Mouse (Mus musculus): Measurements from ENCODE around the gene Ccdc182. TPM values are rescaled to one million over a fixed set of nuclear protein-coding genes. Genes with fewer than 3 reads are reported as not detected.
A peak's percentile ranks its signal among the peaks of the same experiment; 100 is the strongest.

The Ccdc182 gene
- 0.29 and 0.40 TPM in 2 replicates for polyA plus RNA-seq (2016; fragmentation: Nextera tagmentation; extraction: Ambion mirVana)

DNA sequence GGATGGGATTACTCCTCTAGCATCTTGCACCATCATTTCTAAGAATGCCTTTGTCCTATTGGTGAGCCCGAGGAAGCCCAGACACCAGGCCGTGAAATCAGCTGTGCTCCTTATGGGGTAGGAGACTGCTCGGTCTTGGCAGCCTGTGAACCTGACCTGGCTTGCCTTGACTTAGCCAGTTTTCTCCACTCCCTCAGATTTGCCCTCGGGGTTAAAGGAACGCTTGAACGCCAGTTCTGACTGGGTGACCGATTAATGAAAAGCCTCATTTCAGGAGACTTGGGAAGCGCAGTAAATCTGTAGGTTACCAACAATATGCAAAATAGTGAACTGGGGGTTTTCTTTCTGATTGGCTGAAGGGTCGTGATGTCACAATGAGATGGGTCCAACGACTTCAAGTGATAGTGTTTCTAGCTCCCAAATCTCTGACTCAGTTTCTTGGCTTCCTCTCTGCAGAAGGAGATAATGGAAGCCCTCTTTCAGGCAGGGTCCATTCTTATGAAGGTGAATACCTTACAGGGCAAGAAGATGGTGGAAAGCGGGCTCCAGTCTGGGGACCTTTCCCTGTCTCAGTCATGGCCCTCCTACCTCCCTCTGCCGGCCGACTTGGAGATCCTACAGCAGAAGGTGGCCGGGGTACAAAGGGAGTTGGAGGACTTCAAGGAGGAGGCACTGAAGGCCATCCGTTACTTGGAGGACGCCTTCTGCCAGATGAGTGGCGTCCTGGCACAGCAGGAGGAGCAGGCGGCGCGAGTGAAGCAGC lies at the start of gene Ccdc182:
Gene Ccdc182, plus strand, starts transcription at position 428 of the 763 bp plus-strand sequence.
- peak within 1 kb of the TSS; percentile 51; the same call in 1 of the 2 replicates for H3K9ac ChIP-seq (replicated peaks)
- H3K4me2 ChIP-seq, result peak within 1 kb of the TSS; percentile 60
- no peak within 1 kb of the TSS for H3K27ac ChIP-seq
- peaks cover 28% of the 10 kb centered on the region for H3K4me1 ChIP-seq (replicated peaks)
- no peaks in the 10 kb centered on the region for H3K36me3 ChIP-seq
- no peaks in the 10 kb centered on the region for H3K9me3 ChIP-seq
- ATAC-seq (ENCODE audit: insufficient number of reproducible peaks, insufficient read depth, low FRiP score, low TSS enrichment, low read depth), result no peak
- H3K27me3 ChIP-seq, result peaks cover 31% of the 10 kb centered on the region
- 18% methylated on average over 20 of the region's 20 CpGs for WGBS
- peak within 1 kb of the TSS; percentile 35 for H3K4me3 ChIP-seq (replicated peaks)

DNA sequence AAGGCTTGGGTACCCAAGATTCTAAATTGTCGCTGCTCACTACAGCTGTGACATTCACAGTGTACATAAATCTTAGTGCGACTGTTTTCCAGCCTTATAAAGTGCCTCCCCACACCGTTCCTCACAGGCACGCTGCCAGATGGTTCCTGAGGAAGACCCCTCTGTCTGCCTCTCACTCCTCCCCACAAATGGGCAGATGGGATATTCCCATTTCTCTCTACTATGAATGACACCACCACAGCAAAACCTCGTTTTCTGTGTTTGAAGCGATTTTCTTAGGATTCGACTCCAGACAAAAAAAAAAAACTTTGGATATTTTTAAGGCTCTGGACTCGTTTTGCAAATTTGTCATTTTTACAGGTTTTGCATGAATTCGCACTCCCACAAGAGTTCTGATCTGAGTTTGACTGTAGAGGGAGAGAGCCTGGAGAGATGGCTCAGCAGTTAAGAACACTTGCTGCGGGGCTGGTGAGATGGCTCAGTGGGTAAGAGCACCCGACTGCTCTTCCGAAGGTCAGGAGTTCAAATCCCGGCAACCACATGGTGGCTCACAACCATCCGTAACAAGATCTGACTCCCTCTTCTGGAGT lies 48.2 kb upstream of the Ccdc182 start:
- no peak overlapping the region for H3K4me2 ChIP-seq
- H3K36me3 ChIP-seq, result no peaks in the 10 kb centered on the region
- no peaks in the 10 kb centered on the region for H3K9me3 ChIP-seq
- no peaks in the 10 kb centered on the region for H3K27me3 ChIP-seq
- H3K27ac ChIP-seq, result no peak overlapping the region
- ATAC-seq (ENCODE audit: insufficient number of reproducible peaks, insufficient read depth, low FRiP score, low TSS enrichment, low read depth), result no peak
- WGBS, result 78% methylated on average over 14 of the region's 14 CpGs
- H3K9ac ChIP-seq (replicated peaks), result no peak overlapping the region
- H3K4me1 ChIP-seq (replicated peaks), result peaks cover 24% of the 10 kb centered on the region
- no peak overlapping the region for H3K4me3 ChIP-seq (replicated peaks)

DNA sequence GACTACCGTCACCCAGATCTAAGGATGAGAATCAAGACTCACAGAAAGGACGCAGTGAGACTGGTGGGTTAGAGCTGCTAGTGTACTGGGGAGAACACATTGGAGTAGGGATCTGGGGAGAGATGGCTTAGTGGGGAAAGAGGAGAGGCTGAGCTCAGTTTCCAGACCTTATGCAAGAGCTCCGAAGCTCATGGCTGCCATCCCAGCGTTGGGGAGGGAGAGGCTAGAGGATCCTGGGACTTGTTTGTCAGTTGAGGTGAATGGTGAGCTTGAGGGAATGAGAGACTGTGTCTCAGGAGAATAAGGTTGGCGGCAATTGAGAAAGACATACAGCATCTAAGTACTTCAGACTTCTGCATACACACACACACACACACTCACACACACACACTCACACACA lies 45.2 kb upstream of the Ccdc182 start:
- 59% methylated on average over 5 of the region's 5 CpGs for WGBS

DNA sequence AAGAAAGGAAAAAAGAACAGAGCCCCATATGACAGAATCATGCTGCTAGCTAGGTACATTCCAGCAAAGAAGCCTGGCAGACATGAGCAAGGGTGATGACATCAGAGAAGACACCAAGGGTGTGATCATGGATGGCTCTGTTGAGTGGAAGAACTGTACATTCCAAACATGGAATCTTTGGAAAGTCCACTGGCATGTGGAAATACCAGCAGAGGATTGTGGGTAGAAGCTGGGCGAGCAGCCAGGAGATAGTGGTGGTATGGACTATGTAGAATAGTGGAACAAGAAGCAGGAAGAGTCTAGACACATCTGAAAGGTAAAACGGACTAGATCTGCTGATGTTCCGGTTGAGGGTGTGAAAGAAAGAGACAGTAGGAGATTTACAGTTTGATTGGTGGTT lies 43.3 kb upstream of the Ccdc182 start:
- no peak for ATAC-seq (ENCODE audit: insufficient number of reproducible peaks, insufficient read depth, low FRiP score, low TSS enrichment, low read depth)
- WGBS, result 88% methylated on average over 3 of the region's 3 CpGs

More for the DNA sequence above, 45.2 kb upstream of the Ccdc182 start:
- no peak overlapping the region for H3K4me2 ChIP-seq
- H3K27me3 ChIP-seq, result peaks cover 13% of the 10 kb centered on the region; the same call in 1 of the 2 replicates
- no peaks in the 10 kb centered on the region for H3K9me3 ChIP-seq
- H3K4me3 ChIP-seq (replicated peaks), result no peak overlapping the region
- H3K27ac ChIP-seq, result no peak overlapping the region
- ATAC-seq (ENCODE audit: insufficient number of reproducible peaks, insufficient read depth, low FRiP score, low TSS enrichment, low read depth), result no peak
- H3K36me3 ChIP-seq, result no peaks in the 10 kb centered on the region
- peaks cover 31% of the 10 kb centered on the region for H3K4me1 ChIP-seq (replicated peaks)
- H3K9ac ChIP-seq (replicated peaks), result 0 out of 2 replicates have a peak overlapping the region, but pooled peaks have one; percentile 31

DNA sequence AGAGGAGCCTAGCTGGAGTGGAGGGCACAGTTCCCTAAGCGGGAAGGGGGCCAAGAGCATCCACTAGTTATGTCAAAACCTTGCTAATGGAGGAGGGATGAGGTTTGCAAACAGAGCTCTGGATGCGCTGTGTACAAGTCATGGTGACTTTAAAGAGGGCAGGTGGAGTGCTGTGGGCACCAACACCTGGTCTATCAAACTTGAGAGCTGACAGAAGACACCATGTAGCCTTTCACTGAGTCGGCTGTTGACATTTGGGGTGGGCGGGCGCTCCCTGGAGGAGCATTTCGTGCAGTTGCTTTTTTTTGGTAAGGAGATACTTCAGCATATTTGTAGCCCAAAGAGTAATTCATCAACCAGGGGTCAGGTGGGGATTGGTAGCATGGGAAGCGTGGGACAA lies 42.6 kb upstream of the Ccdc182 start:
- no peak overlapping the region for H3K9ac ChIP-seq (replicated peaks)
- no peaks in the 10 kb centered on the region for H3K9me3 ChIP-seq
- H3K27ac ChIP-seq, result no peak overlapping the region
- no peak for ATAC-seq (ENCODE audit: insufficient number of reproducible peaks, insufficient read depth, low FRiP score, low TSS enrichment, low read depth)
- WGBS, result 74% methylated on average over 7 of the region's 7 CpGs
- H3K4me3 ChIP-seq (replicated peaks), result no peak overlapping the region
- H3K4me2 ChIP-seq, result no peak overlapping the region
- no peaks in the 10 kb centered on the region for H3K36me3 ChIP-seq
- H3K4me1 ChIP-seq (replicated peaks), result peaks cover 34% of the 10 kb centered on the region
- H3K27me3 ChIP-seq, result peaks cover 13% of the 10 kb centered on the region; the same call in 1 of the 2 replicates

More for the DNA sequence above, 43.3 kb upstream of the Ccdc182 start:
- Histone ChIP-seq H3K9me3 (no peaks in the 10 kb centered on the region), H3K27me3 (peaks cover 13% of the 10 kb centered on the region; the same call in 1 of the 2 replicates), H3K4me3 (replicated peaks) (no peak overlapping the region), H3K4me1 (replicated peaks) (peaks cover 34% of the 10 kb centered on the region), H3K4me2 (no peak overlapping the region), H3K9ac (replicated peaks) (no peak overlapping the region), H3K27ac (no peak overlapping the region), H3K36me3 (no peaks in the 10 kb centered on the region)

GRCm38 (mm10) chr11:88251972-88252766 lies 41.7 kb upstream of the Ccdc182 start:
- Histone ChIP-seq H3K9ac (replicated peaks) (no peak overlapping the region; the same call in 1 of the 2 replicates), H3K4me3 (replicated peaks) (0 out of 2 replicates have a peak overlapping the region, but pooled peaks have one; percentile 16), H3K27ac (peak overlapping the region; percentile 29; the same call in 1 of the 2 replicates), H3K4me1 (replicated peaks) (peaks cover 34% of the 10 kb centered on the region), H3K36me3 (no peaks in the 10 kb centered on the region), H3K4me2 (peak overlapping the region; percentile 47), H3K27me3 (peaks cover 13% of the 10 kb centered on the region; the same call in 1 of the 2 replicates), H3K9me3 (no peaks in the 10 kb centered on the region)
- 15% methylated on average over 22 of the region's 22 CpGs for WGBS
- peak; percentile 77 for ATAC-seq (ENCODE audit: insufficient number of reproducible peaks, insufficient read depth, low FRiP score, low TSS enrichment, low read depth)

GRCm38 (mm10) chr11:88252767-88253513 lies 40.9 kb upstream of the Ccdc182 start:
- H3K36me3 ChIP-seq, result no peaks in the 10 kb centered on the region
- H3K9me3 ChIP-seq, result no peaks in the 10 kb centered on the region
- 0 out of 2 replicates have a peak overlapping the region, but pooled peaks have one; percentile 8 for H3K4me2 ChIP-seq
- H3K27ac ChIP-seq, result peak overlapping the region; percentile 29; the same call in 1 of the 2 replicates
- H3K27me3 ChIP-seq, result peaks cover 13% of the 10 kb centered on the region; the same call in 1 of the 2 replicates
- H3K9ac ChIP-seq (replicated peaks), result no peak overlapping the region; the same call in 1 of the 2 replicates
- ATAC-seq (ENCODE audit: insufficient number of reproducible peaks, insufficient read depth, low FRiP score, low TSS enrichment, low read depth), result peak; percentile 57; the same call in 1 of the 2 replicates
- no peak overlapping the region for H3K4me3 ChIP-seq (replicated peaks)
- H3K4me1 ChIP-seq (replicated peaks), result peaks cover 34% of the 10 kb centered on the region
- 14% methylated on average over 18 of the region's 18 CpGs for WGBS

- Histone ChIP-seq H3K9me3 (0 out of 2 replicates have a peak, but pooled peaks cover under 1% of the 10 kb centered on the region), H3K9ac (replicated peaks) (no peak overlapping the region), H3K27me3 (peaks cover 13% of the 10 kb centered on the region; the same call in 1 of the 2 replicates), H3K4me1 (replicated peaks) (peaks cover 29% of the 10 kb centered on the region), H3K4me3 (replicated peaks) (no peak overlapping the region), H3K27ac (no peak overlapping the region), H3K36me3 (no peaks in the 10 kb centered on the region), H3K4me2 (no peak overlapping the region)
- WGBS, result 47% methylated on average over 7 of the region's 7 CpGs
- no peak for ATAC-seq (ENCODE audit: insufficient number of reproducible peaks, insufficient read depth, low FRiP score, low TSS enrichment, low read depth)
Observed at GRCm38 (mm10) chr11:88253514-88254167, 40.2 kb upstream of the Ccdc182 start.

DNA sequence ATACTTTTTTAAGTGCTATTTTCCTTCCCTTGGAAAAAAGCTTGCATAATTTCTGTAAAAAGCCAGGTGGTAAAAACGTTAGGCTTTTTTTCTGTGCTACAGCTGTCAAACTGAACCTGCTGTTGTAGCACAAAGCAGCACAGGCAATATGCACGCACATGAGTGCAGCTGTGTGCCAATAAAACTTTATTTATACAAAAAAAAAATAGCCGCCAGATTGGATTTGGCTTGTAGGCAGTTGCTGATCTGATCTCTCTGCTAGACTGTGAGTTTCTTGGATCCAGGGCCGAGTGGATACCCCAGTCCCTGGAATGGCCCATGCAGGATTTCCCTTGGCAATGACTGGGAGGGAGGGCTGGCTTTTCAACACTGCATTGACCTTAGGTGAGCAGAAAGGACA lies 36.2 kb upstream of the Ccdc182 start:
- WGBS, result 57% methylated on average over 4 of the region's 4 CpGs
- no peaks in the 10 kb centered on the region for H3K36me3 ChIP-seq
- H3K4me3 ChIP-seq (replicated peaks), result no peak overlapping the region
- ATAC-seq (ENCODE audit: insufficient number of reproducible peaks, insufficient read depth, low FRiP score, low TSS enrichment, low read depth), result no peak
- H3K4me1 ChIP-seq (replicated peaks), result peaks cover 13% of the 10 kb centered on the region
- no peak overlapping the region for H3K4me2 ChIP-seq
- no peak overlapping the region for H3K9ac ChIP-seq (replicated peaks)
- H3K27ac ChIP-seq, result no peak overlapping the region
- H3K27me3 ChIP-seq, result no peaks in the 10 kb centered on the region
- 0 out of 2 replicates have a peak, but pooled peaks cover 5% of the 10 kb centered on the region for H3K9me3 ChIP-seq

- Histone ChIP-seq H3K27ac (no peak overlapping the region), H3K27me3 (no peaks in the 10 kb centered on the region), H3K4me1 (replicated peaks) (peaks cover 8% of the 10 kb centered on the region), H3K4me2 (no peak overlapping the region), H3K9me3 (0 out of 2 replicates have a peak, but pooled peaks cover 5% of the 10 kb centered on the region), H3K36me3 (no peaks in the 10 kb centered on the region), H3K9ac (replicated peaks) (no peak overlapping the region), H3K4me3 (replicated peaks) (no peak overlapping the region)
- no peak for ATAC-seq (ENCODE audit: insufficient number of reproducible peaks, insufficient read depth, low FRiP score, low TSS enrichment, low read depth)
- WGBS, result 85% methylated on average over 4 of the region's 4 CpGs
Observed at GRCm38 (mm10) chr11:88258212-88258611, 35.6 kb upstream of the Ccdc182 start.
